Comparison of ENCODE assay signal across 12 mouse cellular contexts in genomic region chr8:116364172-116364571, GRCm38 (mm10).
DNase-seq lines count a peak whose midpoint lies in the region; ATAC-seq and TF ChIP-seq lines count a peak whose summit lies in the region.
"Had no signal": no experiment of that assay in that cellular context is flagged by ENCODE, and none has a peak within 500 bp of the region (broad histone marks: within the 10 kb centered on the region; RNA-seq: fewer than 3 reads in every experiment).

No protein-coding gene starts in this region.

- H3K27ac ChIP-seq in forebrain, embryonic 14.5 days (ENCODE audit: low read depth, low read length): no peak overlapping the region
- no peak overlapping the region for H3K27ac ChIP-seq in forebrain, embryonic 16.5 days (ENCODE audit: low read length)
- no peak overlapping the region for H3K27ac ChIP-seq in liver, postnatal 0 days (ENCODE audit: low read depth)
- H3K27ac ChIP-seq in liver, embryonic 11.5 days (ENCODE audit: low read depth, low read length): no peak overlapping the region
- H3K27ac ChIP-seq in cortical plate, adult 2 months (ENCODE audit: insufficient read depth, low read length): no peak overlapping the region
- H3K27ac ChIP-seq in neural tube, embryonic 15.5 days (replicated peaks): no peak overlapping the region
- H3K27ac ChIP-seq: limb, embryonic 15.5 days; neural tube, embryonic 12.5 days had no signal

- H3K4me1 ChIP-seq in forebrain, embryonic 14.5 days (ENCODE audit: control insufficient read depth, insufficient read depth, low read length): peaks cover 3% of the 10 kb centered on the region
- peaks cover 4% of the 10 kb centered on the region; the same call in 1 of the 2 replicates for H3K4me1 ChIP-seq in forebrain, embryonic 16.5 days (replicated peaks; ENCODE audit: control insufficient read depth, insufficient read depth, low read length)
- H3K4me1 ChIP-seq in liver, postnatal 0 days (ENCODE audit: insufficient read depth): no peaks in the 10 kb centered on the region
- no peaks in the 10 kb centered on the region for H3K4me1 ChIP-seq in liver, embryonic 11.5 days (replicated peaks; ENCODE audit: control insufficient read depth, insufficient read depth, low read length)
- H3K4me1 ChIP-seq in cortical plate, adult 2 months (ENCODE audit: control insufficient read depth, insufficient read depth, low read length): no peaks in the 10 kb centered on the region
- no peaks in the 10 kb centered on the region for H3K4me1 ChIP-seq in neural tube, embryonic 15.5 days
- H3K4me1 ChIP-seq: limb, embryonic 15.5 days; neural tube, embryonic 12.5 days had no signal

- H3K4me2 ChIP-seq in forebrain, embryonic 14.5 days (ENCODE audit: low read length): no peak overlapping the region
- no peak overlapping the region for H3K4me2 ChIP-seq in forebrain, embryonic 16.5 days (ENCODE audit: low read length)
- H3K4me2 ChIP-seq in liver, postnatal 0 days (ENCODE audit: low read depth, low read length): no peak overlapping the region
- no peak overlapping the region for H3K4me2 ChIP-seq in liver, embryonic 11.5 days
- no peak overlapping the region for H3K4me2 ChIP-seq in neural tube, embryonic 15.5 days
- H3K4me2 ChIP-seq: limb, embryonic 15.5 days; neural tube, embryonic 12.5 days had no signal

- TF ChIP-seq CTCF in liver, postnatal 0 days (IDR thresholded peaks at IDR 0.05; ENCODE audit: low read depth): peak; percentile 50
- peak; percentile 50 for TF ChIP-seq CTCF in cortical plate, adult 2 months (IDR thresholded peaks at IDR 0.05; ENCODE audit: extremely low read depth, insufficient read depth, low read length)

- H3K27me3 ChIP-seq in forebrain, embryonic 14.5 days (replicated peaks; ENCODE audit: control insufficient read depth, insufficient read depth, low read length): no peaks in the 10 kb centered on the region
- no peaks in the 10 kb centered on the region for H3K27me3 ChIP-seq in forebrain, embryonic 16.5 days (replicated peaks; ENCODE audit: control insufficient read depth, insufficient read depth, low read length)
- no peaks in the 10 kb centered on the region for H3K27me3 ChIP-seq in liver, postnatal 0 days (ENCODE audit: insufficient read depth, low read length)
- no peaks in the 10 kb centered on the region for H3K27me3 ChIP-seq in liver, embryonic 11.5 days (replicated peaks; ENCODE audit: control insufficient read depth, insufficient read depth, low read length)
- no peaks in the 10 kb centered on the region; the same call in 1 of the 2 replicates for H3K27me3 ChIP-seq in neural tube, embryonic 15.5 days (replicated peaks)
- H3K27me3 ChIP-seq: limb, embryonic 15.5 days; neural tube, embryonic 12.5 days had no signal

- TF ChIP-seq EP300 in liver, postnatal 0 days (IDR thresholded peaks at IDR 0.05; ENCODE audit: low read depth): no peak

- DNase-seq in forebrain, embryonic 14.5 days (ENCODE audit: low spot score): peak; percentile 45
- no peak for DNase-seq in liver, postnatal 0 days
- no peak for DNase-seq in liver, embryonic 11.5 days (ENCODE audit: low spot score)
- peak; percentile 11 for DNase-seq in lung, postnatal 14 days
- no peak for DNase-seq in urinary bladder, postnatal 4 days (ENCODE audit: low spot score in 2 of 2)
- DNase-seq: B cell, adult 2 months had no signal

- H3K36me3 ChIP-seq in forebrain, embryonic 14.5 days (ENCODE audit: control insufficient read depth, insufficient read depth, low read length): no peaks in the 10 kb centered on the region
- no peaks in the 10 kb centered on the region for H3K36me3 ChIP-seq in forebrain, embryonic 16.5 days (ENCODE audit: control insufficient read depth, insufficient read depth)
- H3K36me3 ChIP-seq in liver, postnatal 0 days (replicated peaks; ENCODE audit: insufficient read depth, low read length): no peaks in the 10 kb centered on the region
- H3K36me3 ChIP-seq in liver, embryonic 11.5 days (ENCODE audit: control insufficient read depth, insufficient read depth, low read length): no peaks in the 10 kb centered on the region
- no peaks in the 10 kb centered on the region for H3K36me3 ChIP-seq in neural tube, embryonic 15.5 days
- H3K36me3 ChIP-seq: limb, embryonic 15.5 days; neural tube, embryonic 12.5 days had no signal

- H3K4me3 ChIP-seq in forebrain, embryonic 14.5 days (ENCODE audit: low read depth, low read length): no peak overlapping the region
- no peak overlapping the region for H3K4me3 ChIP-seq in forebrain, embryonic 16.5 days (replicated peaks; ENCODE audit: low read length)
- no peak overlapping the region for H3K4me3 ChIP-seq in liver, postnatal 0 days (ENCODE audit: low read depth, low read length)
- no peak overlapping the region for H3K4me3 ChIP-seq in liver, embryonic 11.5 days (ENCODE audit: low read depth, low read length)
- H3K4me3 ChIP-seq in cortical plate, adult 2 months (ENCODE audit: insufficient read depth, low read length): no peak overlapping the region
- H3K4me3 ChIP-seq in neural tube, embryonic 15.5 days (replicated peaks): no peak overlapping the region
- H3K4me3 ChIP-seq: erythroblast, embryonic 14.5 days; limb, embryonic 15.5 days; neural tube, embryonic 12.5 days had no signal

- H3K9me3 ChIP-seq in forebrain, embryonic 14.5 days (replicated peaks; ENCODE audit: control insufficient read depth, low read length): no peaks in the 10 kb centered on the region
- H3K9me3 ChIP-seq in forebrain, embryonic 16.5 days (ENCODE audit: control insufficient read depth, low read length): no peaks in the 10 kb centered on the region
- H3K9me3 ChIP-seq in liver, postnatal 0 days (ENCODE audit: low read length): no peaks in the 10 kb centered on the region
- H3K9me3 ChIP-seq in liver, embryonic 11.5 days (ENCODE audit: control insufficient read depth, low read length): no peaks in the 10 kb centered on the region
- H3K9me3 ChIP-seq in neural tube, embryonic 15.5 days (replicated peaks): no peaks in the 10 kb centered on the region
- H3K9me3 ChIP-seq: limb, embryonic 15.5 days; neural tube, embryonic 12.5 days had no signal

- WGBS in forebrain, embryonic 14.5 days: 67% methylated on average over 2 of the region's 2 CpGs
- 67% methylated on average over 2 of the region's 2 CpGs for WGBS in forebrain, embryonic 16.5 days
- WGBS in liver, postnatal 0 days (ENCODE audit: insufficient replicate concordance): 66% methylated on average over 2 of the region's 2 CpGs
- WGBS in liver, embryonic 11.5 days: 90% methylated on average over 2 of the region's 2 CpGs
- 75% methylated on average over 2 of the region's 2 CpGs for WGBS in neural tube, embryonic 15.5 days

- no peak for TF ChIP-seq POLR2A in cortical plate, adult 2 months (IDR thresholded peaks at IDR 0.05; ENCODE audit: extremely low read depth, insufficient read depth, low read length)

- no peak overlapping the region for H3K9ac ChIP-seq in forebrain, embryonic 14.5 days (ENCODE audit: low read length)
- H3K9ac ChIP-seq in forebrain, embryonic 16.5 days (replicated peaks; ENCODE audit: low read depth, low read length): no peak overlapping the region
- no peak overlapping the region for H3K9ac ChIP-seq in liver, postnatal 0 days (replicated peaks)
- H3K9ac ChIP-seq in liver, embryonic 11.5 days (ENCODE audit: low read depth, low read length): no peak overlapping the region
- no peak overlapping the region for H3K9ac ChIP-seq in neural tube, embryonic 15.5 days (replicated peaks)
- H3K9ac ChIP-seq: limb, embryonic 15.5 days; neural tube, embryonic 12.5 days had no signal

- ATAC-seq in forebrain, embryonic 14.5 days: no peak
- ATAC-seq in forebrain, embryonic 16.5 days: no peak
- no peak for ATAC-seq in liver, postnatal 0 days
- no peak for ATAC-seq in liver, embryonic 11.5 days (replicated peaks; ENCODE audit: low FRiP score)
- ATAC-seq in neural tube, embryonic 15.5 days (ENCODE audit: low FRiP score): no peak

Comparison
In these comparisons a context has a peak if more than half of its experiments do, and no peak if none do; other contexts are left out.
1. DNase-seq: peak in forebrain, embryonic 14.5 days (single experiment) and lung, postnatal 14 days (single experiment); none in liver, postnatal 0 days (single experiment), liver, embryonic 11.5 days (single experiment) and urinary bladder, postnatal 4 days (0 of 2).